Mouse (Mus musculus) forebrain, embryonic 14.5 days (tissue): ENCODE measurements around the gene Ly86. TPM values are rescaled to one million over a fixed set of nuclear protein-coding genes. Genes with fewer than 3 reads are reported as not detected.

Experiments
- ATAC-seq: fragments of 200-750 bp; cut with Nextera tagmentation; 2 replicates; pipeline ENCODE4 v1.8.0; 2017; ENCODE audit warnings: mild to moderate bottlenecking, moderate library complexity
- DNase-seq: peaks from one replicate; pipeline ENCODE4 v3.0.0-alpha.2; 2015; ENCODE audit warnings: low spot score
- H3K27ac ChIP-seq: fragments of 300-500 bp; sonication (generic); 2 replicates; pipeline ENCODE4 v1.5.1; 2014; ENCODE audit warnings: low read depth, mild to moderate bottlenecking, control low read depth, low read length, moderate library complexity
- H3K27me3 ChIP-seq: fragments of 300-500 bp; sonication (generic); replicated peaks from 2 replicates; pipeline ENCODE4 v1.6.1; 2014; ENCODE audit warnings: low read length, control low read depth, mixed read lengths; ENCODE audit not compliant: control insufficient read depth, insufficient read depth
- H3K36me3 ChIP-seq: fragments of 300-500 bp; sonication (generic); 2 replicates; pipeline ENCODE4 v1.6.1; 2014; ENCODE audit warnings: low read length, control low read depth; ENCODE audit not compliant: control insufficient read depth, insufficient read depth
- H3K4me1 ChIP-seq: fragments of 300-500 bp; sonication (generic); 2 replicates; pipeline ENCODE4 v1.6.1; 2014; ENCODE audit warnings: antibody characterized with exemption, low read length, control low read depth; ENCODE audit not compliant: control insufficient read depth, insufficient read depth
- H3K4me2 ChIP-seq: fragments of 300-500 bp; sonication (generic); 2 replicates; pipeline ENCODE4 v1.6.1; 2014; ENCODE audit warnings: mild to moderate bottlenecking, control low read depth, low read length
- H3K4me3 ChIP-seq: fragments of 300-500 bp; sonication (generic); 2 replicates; pipeline ENCODE4 v1.5.1; 2014; ENCODE audit warnings: low read depth, low read length, control low read depth
- H3K9ac ChIP-seq: fragments of 300-500 bp; sonication (generic); 2 replicates; pipeline ENCODE4 v1.6.1; 2014; ENCODE audit warnings: mild to moderate bottlenecking, low read length, control low read depth, moderate library complexity
- H3K9me3 ChIP-seq: fragments of 300-500 bp; sonication (generic); replicated peaks from 2 replicates; pipeline ENCODE4 v1.6.1; 2016; ENCODE audit warnings: low read length, control low read depth, mixed read lengths; ENCODE audit not compliant: control insufficient read depth
- WGBS: fragments of 180-500 bp; shearing (Covaris S2); extraction: QIAGEN DNeasy Blood & Tissue Kit; methylation state at CpG from one replicate; pipeline ENCODE4 v1.1.7; 2014; 5-methylcytosine and 5-hydroxymethylcytosine counted together
- polyA plus RNA-seq: library from polyadenylated mRNA; unstranded; fragments of >200 nt; fragmentation: Nextera tagmentation; extraction: Ambion mirVana; gene quantifications from 2 replicates; pipeline ENCODE4 v1.2.1, GENCODE M21; 2014

The Ly86 gene
- polyA plus RNA-seq, 1 experiment from 2014 or later = 11.2 TPM

DNA sequence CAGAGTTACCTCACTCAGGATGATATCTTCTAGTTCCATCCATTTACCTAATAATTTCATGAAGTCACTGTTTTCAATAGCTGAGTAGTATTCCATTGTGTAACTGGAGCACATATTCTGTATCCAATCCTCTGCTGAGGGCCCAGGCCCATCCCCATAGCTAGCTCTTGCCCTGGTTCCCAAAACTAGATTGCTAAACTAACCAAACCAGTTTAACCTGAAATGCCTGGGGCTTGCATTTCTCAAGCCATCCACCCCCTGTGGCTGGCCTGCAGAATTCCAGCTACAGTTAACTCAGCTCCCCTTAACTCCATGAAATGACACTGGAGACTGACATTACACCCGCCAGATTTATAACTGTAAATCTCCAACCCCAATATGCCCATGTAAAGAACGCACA is 13.1 kb downstream of the Ly86 start:
- H3K9ac ChIP-seq = no peak overlapping the region
- H3K27ac ChIP-seq = no peak overlapping the region
- H3K4me3 ChIP-seq = no peak overlapping the region
- no peaks in the 10 kb centered on the region for H3K4me1 ChIP-seq
- no peaks in the 10 kb centered on the region for H3K9me3 ChIP-seq
- no peak overlapping the region for H3K4me2 ChIP-seq
- H3K27me3 ChIP-seq = no peaks in the 10 kb centered on the region
- ATAC-seq (no peak), DNase-seq (no peak)
- WGBS = 90% methylated on average over 2 of the region's 2 CpGs
- no peaks in the 10 kb centered on the region for H3K36me3 ChIP-seq

DNA sequence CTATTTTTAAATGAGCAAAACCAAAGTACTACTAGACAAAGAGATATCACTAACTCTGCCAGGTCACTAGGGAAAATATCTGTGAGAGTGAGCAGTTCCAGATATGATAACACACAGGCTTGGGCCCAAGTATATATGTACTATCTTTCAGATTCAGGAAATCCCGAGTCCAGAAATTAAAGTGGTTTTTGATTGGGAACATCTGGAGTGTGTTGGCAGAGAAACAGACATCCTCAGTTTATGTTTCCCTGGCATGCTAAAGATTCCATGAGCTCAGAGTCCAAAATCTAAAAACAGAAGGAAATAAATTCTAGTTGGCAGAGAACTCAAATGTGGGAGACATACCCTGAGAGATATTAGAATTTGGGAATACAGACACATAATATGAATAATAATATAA is 16.2 kb downstream of the Ly86 start:
- Histone ChIP-seq H3K36me3 (no peaks in the 10 kb centered on the region), H3K27ac (no peak overlapping the region), H3K27me3 (no peaks in the 10 kb centered on the region), H3K4me1 (no peaks in the 10 kb centered on the region), H3K4me2 (no peak overlapping the region), H3K4me3 (no peak overlapping the region), H3K9ac (no peak overlapping the region), H3K9me3 (no peaks in the 10 kb centered on the region)
- peak; percentile 8 for DNase-seq
- no peak for ATAC-seq
- WGBS = 81% methylated on average over 1 of the region's 1 CpGs

DNA sequence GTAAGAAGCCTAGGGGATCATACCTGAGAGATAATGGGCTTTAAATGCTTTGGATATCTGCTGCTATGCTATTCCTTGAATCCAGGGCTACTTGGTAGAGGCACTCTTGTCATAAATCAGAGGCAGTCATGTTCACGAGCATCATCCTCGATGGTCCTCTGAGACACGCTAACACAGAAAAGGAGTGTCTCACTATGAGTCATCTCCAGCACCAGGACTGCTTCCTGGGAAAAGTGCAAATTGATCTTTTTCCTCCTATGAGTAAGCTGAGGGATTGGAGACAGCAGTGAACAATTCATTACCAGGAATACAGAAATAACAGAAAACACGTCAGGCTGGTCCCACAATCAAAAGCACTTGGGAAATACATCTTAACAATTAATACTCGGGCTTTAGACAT is 19.3 kb downstream of the Ly86 start:
- Histone ChIP-seq H3K9ac (no peak overlapping the region), H3K4me2 (no peak overlapping the region), H3K27me3 (no peaks in the 10 kb centered on the region), H3K4me1 (no peaks in the 10 kb centered on the region), H3K27ac (no peak overlapping the region), H3K9me3 (no peaks in the 10 kb centered on the region), H3K4me3 (no peak overlapping the region), H3K36me3 (no peaks in the 10 kb centered on the region)
- ATAC-seq (no peak), DNase-seq (no peak)
- WGBS = 83% methylated on average over 5 of the region's 5 CpGs

DNA sequence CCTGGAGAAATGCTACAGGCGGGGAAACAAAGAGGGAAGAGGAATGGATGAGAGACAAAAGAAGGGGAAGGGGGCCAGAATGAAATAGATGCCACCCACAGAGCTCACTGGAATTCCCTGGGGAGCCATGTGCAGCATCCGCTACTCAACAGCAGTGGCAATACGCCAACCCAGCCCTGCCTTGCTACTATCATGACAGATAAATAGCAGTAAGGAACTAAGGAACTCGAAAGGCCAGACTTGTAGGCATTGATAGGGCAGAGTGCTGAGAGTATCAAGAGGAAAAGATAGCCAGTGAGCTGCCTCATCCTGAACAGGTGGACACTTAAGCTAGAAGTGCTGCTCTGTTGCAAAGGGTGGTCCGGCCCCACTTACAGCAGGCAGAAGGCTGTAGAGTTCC is 31.4 kb downstream of the Ly86 start:
- Histone ChIP-seq H3K9ac (no peak overlapping the region), H3K27ac (no peak overlapping the region), H3K4me2 (no peak overlapping the region), H3K27me3 (no peaks in the 10 kb centered on the region), H3K4me3 (no peak overlapping the region), H3K9me3 (no peaks in the 10 kb centered on the region), H3K36me3 (no peaks in the 10 kb centered on the region), H3K4me1 (no peaks in the 10 kb centered on the region)
- DNase-seq (peak; percentile 45), ATAC-seq (no peak)
- WGBS = 63% methylated on average over 5 of the region's 5 CpGs

DNA sequence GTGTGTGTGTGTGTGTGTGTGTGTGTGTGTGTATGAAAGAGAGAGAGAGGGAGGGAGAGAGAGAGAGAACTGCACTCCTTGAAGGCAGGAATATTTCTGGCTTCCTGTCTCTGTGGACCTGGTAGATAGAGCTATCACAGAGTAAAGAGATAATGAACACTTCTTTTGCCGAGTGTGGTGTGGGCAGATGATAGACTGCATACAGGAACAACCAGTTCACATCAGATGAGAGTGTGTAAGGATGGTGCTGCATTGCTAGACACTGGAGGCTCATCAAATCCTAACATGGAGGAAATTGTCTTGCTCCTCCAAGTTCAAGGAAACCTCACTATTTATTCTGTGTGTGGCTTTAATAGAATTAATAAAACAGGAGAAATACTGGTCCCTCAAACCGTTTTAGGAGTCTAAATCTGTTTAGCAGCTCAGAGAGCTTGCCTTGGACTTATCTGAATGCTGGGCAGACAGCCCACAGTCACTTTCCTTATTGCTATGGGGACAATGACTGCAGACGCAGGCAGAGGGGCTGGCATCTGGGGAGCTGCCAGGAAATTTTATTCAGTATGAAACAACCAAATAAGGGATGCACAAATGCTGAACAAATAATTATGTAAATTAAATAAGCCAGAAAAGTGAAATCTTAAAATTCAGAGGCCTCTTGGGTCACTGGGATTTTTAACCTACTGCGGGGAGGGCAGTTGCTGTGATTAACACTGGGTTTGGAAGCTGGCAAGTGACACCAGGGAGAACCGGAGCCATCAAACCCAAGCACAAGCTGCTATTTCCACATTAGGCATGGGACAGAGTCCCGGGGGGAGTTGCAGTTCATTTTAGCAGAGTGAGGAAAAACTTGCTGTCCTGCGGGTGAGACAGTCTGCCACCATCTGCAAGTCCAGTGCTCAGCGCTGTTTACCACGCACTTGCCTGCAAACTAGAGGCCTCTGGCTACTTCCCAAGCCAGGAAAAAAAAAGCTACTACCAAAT is 43.5 kb downstream of the Ly86 start:
- no peaks in the 10 kb centered on the region for H3K36me3 ChIP-seq
- no peak overlapping the region for H3K9ac ChIP-seq
- no peaks in the 10 kb centered on the region for H3K9me3 ChIP-seq
- no peak overlapping the region for H3K4me3 ChIP-seq
- peak; percentile 89 for DNase-seq
- H3K4me1 ChIP-seq = peaks cover 10% of the 10 kb centered on the region; the same call in 1 of the 2 replicates
- ATAC-seq = peak; percentile 89
- H3K4me2 ChIP-seq = peak overlapping the region; percentile 26
- peak overlapping the region; percentile 63; the same call in 1 of the 2 replicates for H3K27ac ChIP-seq
- WGBS = 42% methylated on average over 9 of the region's 9 CpGs
- no peaks in the 10 kb centered on the region for H3K27me3 ChIP-seq

DNA sequence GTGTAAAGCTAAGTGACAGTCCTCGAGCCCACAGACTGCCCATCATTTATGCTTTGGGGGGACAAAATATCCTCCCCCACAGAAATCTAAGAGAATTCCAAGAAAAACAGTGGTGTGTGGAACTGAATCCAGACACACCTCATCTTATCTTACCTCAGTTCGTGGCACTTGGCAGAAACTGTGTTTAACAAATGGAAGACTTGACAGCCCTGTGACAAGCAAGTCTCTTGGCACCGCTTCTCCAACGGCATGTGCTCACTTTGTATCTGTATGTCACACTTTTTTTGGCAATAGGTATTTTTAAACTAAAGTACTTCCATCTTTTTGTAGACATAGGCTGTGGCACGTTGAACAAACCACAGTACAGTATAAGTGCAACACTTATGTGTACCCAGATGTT is 44.3 kb downstream of the Ly86 start:
- H3K4me3 ChIP-seq = no peak overlapping the region
- peak; percentile 36; the same call in 1 of the 2 replicates for ATAC-seq
- no peaks in the 10 kb centered on the region for H3K36me3 ChIP-seq
- no peak overlapping the region for H3K9ac ChIP-seq
- H3K4me2 ChIP-seq = no peak overlapping the region
- peaks cover 10% of the 10 kb centered on the region; the same call in 1 of the 2 replicates for H3K4me1 ChIP-seq
- peak; percentile 66 for DNase-seq
- peak overlapping the region; percentile 63; the same call in 1 of the 2 replicates for H3K27ac ChIP-seq
- H3K27me3 ChIP-seq = no peaks in the 10 kb centered on the region
- H3K9me3 ChIP-seq = no peaks in the 10 kb centered on the region
- WGBS = 63% methylated on average over 5 of the region's 5 CpGs

DNA sequence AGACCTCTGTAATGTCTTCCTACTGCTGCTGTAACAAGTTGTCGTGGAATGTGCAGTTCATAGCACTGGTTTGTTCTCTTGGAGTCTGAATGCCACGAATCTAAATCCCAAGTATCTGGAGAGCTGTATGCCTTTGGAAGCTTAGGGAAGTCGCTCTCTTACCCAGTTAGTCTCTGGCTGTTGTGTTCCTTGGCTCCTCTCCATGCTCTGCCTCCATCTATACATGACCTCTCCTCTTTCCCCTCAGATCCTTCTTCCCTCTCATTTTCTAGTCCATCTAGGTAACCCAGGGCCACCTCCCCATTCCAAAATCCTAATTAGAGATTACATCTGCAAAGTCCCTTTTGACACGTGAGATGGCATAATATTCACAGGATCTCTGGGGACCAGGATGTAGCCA is 53.8 kb downstream of the Ly86 start:
- ATAC-seq (no peak), DNase-seq (no peak)
- Histone ChIP-seq H3K4me3 (no peak overlapping the region), H3K4me1 (no peaks in the 10 kb centered on the region), H3K9ac (no peak overlapping the region), H3K27me3 (no peaks in the 10 kb centered on the region), H3K4me2 (no peak overlapping the region), H3K36me3 (no peaks in the 10 kb centered on the region), H3K27ac (no peak overlapping the region), H3K9me3 (no peaks in the 10 kb centered on the region)
- 80% methylated on average over 4 of the region's 4 CpGs for WGBS

DNA sequence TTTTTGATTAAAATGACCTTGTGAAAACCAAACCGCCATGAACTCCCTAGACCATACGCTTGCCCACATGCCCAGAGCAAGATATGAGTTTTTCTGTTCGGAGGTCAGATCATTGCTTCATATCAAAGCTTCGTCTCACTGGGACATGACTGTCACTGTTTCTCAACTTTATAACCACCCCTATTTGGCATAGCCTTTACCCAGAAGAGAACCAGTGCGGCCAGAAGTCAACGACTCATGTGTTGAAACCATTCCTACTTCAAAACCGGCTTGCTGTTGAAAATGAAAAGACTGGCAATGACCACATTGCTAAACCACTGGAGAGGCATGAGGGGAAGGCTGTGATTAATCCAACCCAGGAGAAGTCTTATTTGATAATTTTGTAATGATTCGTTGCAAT is 54.3 kb downstream of the Ly86 start:
- H3K4me1 ChIP-seq = no peaks in the 10 kb centered on the region
- no peaks in the 10 kb centered on the region for H3K36me3 ChIP-seq
- ATAC-seq = no peak
- no peak overlapping the region for H3K9ac ChIP-seq
- H3K27me3 ChIP-seq = no peaks in the 10 kb centered on the region
- WGBS = 94% methylated on average over 8 of the region's 8 CpGs
- H3K4me2 ChIP-seq = no peak overlapping the region
- no peak overlapping the region for H3K27ac ChIP-seq
- no peaks in the 10 kb centered on the region for H3K9me3 ChIP-seq
- no peak overlapping the region for H3K4me3 ChIP-seq
- no peak for DNase-seq

DNA sequence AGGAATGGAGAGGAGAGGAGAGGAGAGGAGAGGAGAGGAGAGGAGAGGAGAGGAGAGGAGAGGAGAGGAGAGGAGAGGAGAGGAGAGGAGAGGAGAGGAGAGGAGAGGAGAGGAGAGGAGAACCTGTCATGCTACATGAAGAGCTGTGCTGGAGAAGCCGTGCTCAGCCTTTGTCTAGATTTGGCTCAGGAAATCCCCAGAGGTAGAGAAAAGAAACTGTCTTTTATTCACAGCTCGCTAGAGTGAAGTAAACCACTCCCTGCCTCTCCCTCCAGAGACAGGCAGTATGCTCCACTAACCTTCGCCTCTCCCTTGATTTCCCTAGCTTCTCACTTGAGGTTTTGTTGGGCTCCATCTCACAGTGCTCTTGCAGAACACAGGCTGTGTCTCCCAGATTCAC is 57.4 kb downstream of the Ly86 start:
- Histone ChIP-seq H3K4me1 (no peaks in the 10 kb centered on the region), H3K9me3 (no peaks in the 10 kb centered on the region), H3K4me2 (no peak overlapping the region), H3K9ac (no peak overlapping the region), H3K4me3 (no peak overlapping the region), H3K27ac (no peak overlapping the region), H3K36me3 (no peaks in the 10 kb centered on the region), H3K27me3 (no peaks in the 10 kb centered on the region)
- 34% methylated on average over 3 of the region's 3 CpGs for WGBS
- DNase-seq = no peak
- ATAC-seq = no peak
